Mouse (Mus musculus) monocyte, adult 2 months (primary cell): ENCODE measurements around the gene Sphk2.
A peak's percentile ranks its signal among the peaks of the same experiment; 100 is the strongest.

Experiments used
- DNase-seq, 2 experiments: peaks; one replicate each; pipeline ENCODE4 v3.0.0; 2022; ENCODE audit warnings: low spot score in 2 of 2, low read depth in 1 of 2

The Sphk2 gene

GRCm38 (mm10) chr7:45711316-45712021 is 6.3 kb downstream of the Sphk2 start:
- no peak for DNase-seq

- no peak for DNase-seq
These were observed 7.2 kb downstream of the Sphk2 start for GRCm38 (mm10) chr7:45710477-45711191.

GRCm38 (mm10) chr7:45709677-45710355 is 8.0 kb downstream of the Sphk2 start:
- no peak for DNase-seq

- no peak for DNase-seq
These were observed 8.8 kb downstream of the Sphk2 start for GRCm38 (mm10) chr7:45709036-45709435.

GRCm38 (mm10) chr7:45708221-45708761 is 9.5 kb downstream of the Sphk2 start:
- DNase-seq = no peak

- peak; percentile 92 to 97 for DNase-seq
These were observed 10.3 kb downstream of the Sphk2 start for GRCm38 (mm10) chr7:45707375-45707967.

GRCm38 (mm10) chr7:45706721-45707241 is 11.0 kb downstream of the Sphk2 start:
- DNase-seq = peak in 1 of 2 experiments; percentile 73

- no peak for DNase-seq
These were observed 11.9 kb downstream of the Sphk2 start for GRCm38 (mm10) chr7:45705873-45706281.

GRCm38 (mm10) chr7:45705443-45705864 is 12.3 kb downstream of the Sphk2 start:
- DNase-seq = no peak

- DNase-seq = peak; percentile 96 to 98
These were observed 12.9 kb downstream of the Sphk2 start, which contains the start of gene Dbp for GRCm38 (mm10) chr7:45704730-45705442. Gene Dbp (plus strand): TSS chr7:45705088.

- peak in 1 of 2 experiments; percentile 37 for DNase-seq
These were observed 13.7 kb downstream of the Sphk2 start for GRCm38 (mm10) chr7:45704046-45704559.

- DNase-seq = no peak
These were observed 14.2 kb downstream of the Sphk2 start for GRCm38 (mm10) chr7:45703521-45704033.

- DNase-seq = no peak
These were observed 14.8 kb downstream of the Sphk2 start for GRCm38 (mm10) chr7:45702809-45703520.

- no peak for DNase-seq
These were observed 15.5 kb downstream of the Sphk2 start for GRCm38 (mm10) chr7:45702316-45702715.

GRCm38 (mm10) chr7:45701607-45702006 is 16.2 kb downstream of the Sphk2 start:
- no peak for DNase-seq

GRCm38 (mm10) chr7:45701072-45701471 is 16.7 kb downstream of the Sphk2 start:
- no peak for DNase-seq

- no peak for DNase-seq
These were observed 17.3 kb downstream of the Sphk2 start for GRCm38 (mm10) chr7:45700301-45701015.

- no peak for DNase-seq
These were observed 18.2 kb downstream of the Sphk2 start, which contains the start of gene Car11 for GRCm38 (mm10) chr7:45699523-45700141. Gene Car11 (plus strand): TSS chr7:45699843.
